ENCODE assay signal across 1 mouse cellular context in the genomic region with DNA sequence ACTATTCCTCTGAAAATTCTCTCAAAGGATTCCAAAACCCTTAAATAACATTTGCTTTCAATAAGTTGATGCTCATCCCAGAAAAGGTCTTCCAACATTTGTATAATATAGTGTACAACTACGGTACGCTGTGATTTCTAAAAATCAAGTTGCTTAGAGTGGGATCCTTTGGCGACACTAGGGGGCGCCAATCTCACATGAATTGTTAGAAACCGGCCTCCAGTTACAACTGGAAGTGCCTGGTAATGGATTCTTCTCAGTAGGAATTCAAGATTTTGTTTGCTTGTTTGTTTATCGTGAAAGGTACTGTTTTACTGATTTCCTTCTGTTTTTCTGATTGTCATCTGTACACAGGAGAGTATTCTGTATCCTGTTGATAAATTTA.
TF ChIP-seq lines count a peak whose summit lies in the region.

No protein-coding gene starts in this region.

TF ChIP-seq in CH12.LX, 34 proteins besides CTCF, POLR2A, EP300 and RAD21 (continued from another document):
- TF ChIP-seq TBP (conservative IDR thresholded peaks at IDR 0.05; ENCODE audit: low read depth, low read length): no peak
